Mouse (Mus musculus): ENCODE data around the gene Mrps24. TPM values are rescaled to one million over a fixed set of nuclear protein-coding genes. Genes with fewer than 3 reads are reported as not detected.
A peak's percentile ranks its signal among the peaks of the same experiment; 100 is the strongest.

Mrps24 gene
- polyA plus RNA-seq, 1 experiment from 2014 or later, result 173 TPM

GRCm38 (mm10) chr11:5740965-5741627, 25.6 kb upstream of the Mrps24 start:
- H3K4me2 ChIP-seq (replicated peaks; ENCODE audit: low read depth), result peak overlapping the region; percentile 87
- H3K36me3 ChIP-seq (ENCODE audit: control insufficient read depth, insufficient read depth), result no peaks in the 10 kb centered on the region
- no peak for TF ChIP-seq CTCF (IDR thresholded peaks at IDR 0.05; ENCODE audit: low read depth)
- H3K9ac ChIP-seq (ENCODE audit: low read depth, low read length), result peak overlapping the region; percentile 99
- H3K27ac ChIP-seq (ENCODE audit: low read depth, low read length), result peak overlapping the region; percentile 98
- no peaks in the 10 kb centered on the region for H3K27me3 ChIP-seq (replicated peaks; ENCODE audit: control insufficient read depth, insufficient read depth, low read length)
- ATAC-seq, result peak; percentile 85
- H3K4me1 ChIP-seq (replicated peaks; ENCODE audit: control insufficient read depth, insufficient read depth, low read length), result 0 out of 2 replicates have a peak, but pooled peaks cover 6% of the 10 kb centered on the region
- under 1% methylated on average over 50 of the region's 50 CpGs for WGBS
- no peaks in the 10 kb centered on the region for H3K9me3 ChIP-seq (ENCODE audit: control insufficient read depth)
- H3K4me3 ChIP-seq (ENCODE audit: low read depth, low read length), result peak overlapping the region; percentile 95

GRCm38 (mm10) chr11:5740599-5740964, 25.1 kb upstream of the Mrps24 start:
- no peak for TF ChIP-seq CTCF (IDR thresholded peaks at IDR 0.05; ENCODE audit: low read depth)
- H3K36me3 ChIP-seq (ENCODE audit: control insufficient read depth, insufficient read depth), result no peaks in the 10 kb centered on the region
- peak overlapping the region; percentile 98 for H3K27ac ChIP-seq (ENCODE audit: low read depth, low read length)
- peak overlapping the region; percentile 99 for H3K9ac ChIP-seq (ENCODE audit: low read depth, low read length)
- no peaks in the 10 kb centered on the region for H3K9me3 ChIP-seq (ENCODE audit: control insufficient read depth)
- ATAC-seq, result peak; percentile 28; the same call in 1 of the 2 replicates
- no peaks in the 10 kb centered on the region for H3K27me3 ChIP-seq (replicated peaks; ENCODE audit: control insufficient read depth, insufficient read depth, low read length)
- WGBS, result 3% methylated on average over 21 of the region's 26 CpGs
- H3K4me3 ChIP-seq (ENCODE audit: low read depth, low read length), result peak overlapping the region; percentile 95
- H3K4me1 ChIP-seq (replicated peaks; ENCODE audit: control insufficient read depth, insufficient read depth, low read length), result 0 out of 2 replicates have a peak, but pooled peaks cover 6% of the 10 kb centered on the region
- peak overlapping the region; percentile 87 for H3K4me2 ChIP-seq (replicated peaks; ENCODE audit: low read depth)

- WGBS, result 44% methylated on average over 3 of the region's 3 CpGs
- Histone ChIP-seq H3K27me3 (replicated peaks; ENCODE audit: control insufficient read depth, insufficient read depth, low read length) (no peaks in the 10 kb centered on the region), H3K36me3 (ENCODE audit: control insufficient read depth, insufficient read depth) (no peaks in the 10 kb centered on the region), H3K4me2 (replicated peaks; ENCODE audit: low read depth) (peak overlapping the region; percentile 87), H3K9me3 (ENCODE audit: control insufficient read depth) (no peaks in the 10 kb centered on the region), H3K4me1 (replicated peaks; ENCODE audit: control insufficient read depth, insufficient read depth, low read length) (0 out of 2 replicates have a peak, but pooled peaks cover 6% of the 10 kb centered on the region), H3K9ac (ENCODE audit: low read depth, low read length) (no peak overlapping the region), H3K4me3 (ENCODE audit: low read depth, low read length) (peak overlapping the region; percentile 95; the same call in 1 of the 2 replicates), H3K27ac (ENCODE audit: low read depth, low read length) (peak overlapping the region; percentile 98)
- no peak for TF ChIP-seq CTCF (IDR thresholded peaks at IDR 0.05; ENCODE audit: low read depth)
- peak; percentile 31 for ATAC-seq
Measured at GRCm38 (mm10) chr11:5739846-5740245, 24.4 kb upstream of the Mrps24 start.

GRCm38 (mm10) chr11:5738888-5739632, 23.6 kb upstream of the Mrps24 start:
- ATAC-seq, result no peak
- Histone ChIP-seq H3K4me2 (replicated peaks; ENCODE audit: low read depth) (no peak overlapping the region), H3K9me3 (ENCODE audit: control insufficient read depth) (no peaks in the 10 kb centered on the region), H3K4me3 (ENCODE audit: low read depth, low read length) (no peak overlapping the region), H3K27me3 (replicated peaks; ENCODE audit: control insufficient read depth, insufficient read depth, low read length) (no peaks in the 10 kb centered on the region), H3K4me1 (replicated peaks; ENCODE audit: control insufficient read depth, insufficient read depth, low read length) (peaks cover 10% of the 10 kb centered on the region; the same call in 1 of the 2 replicates), H3K36me3 (ENCODE audit: control insufficient read depth, insufficient read depth) (no peaks in the 10 kb centered on the region), H3K9ac (ENCODE audit: low read depth, low read length) (no peak overlapping the region), H3K27ac (ENCODE audit: low read depth, low read length) (0 out of 2 replicates have a peak overlapping the region, but pooled peaks have one; percentile 98)
- no peak for TF ChIP-seq CTCF (IDR thresholded peaks at IDR 0.05; ENCODE audit: low read depth)
- 72% methylated on average over 5 of the region's 5 CpGs for WGBS

GRCm38 (mm10) chr11:5737137-5737536, 21.7 kb upstream of the Mrps24 start:
- H3K4me2 ChIP-seq (replicated peaks; ENCODE audit: low read depth), result no peak overlapping the region
- 45% methylated on average over 5 of the region's 5 CpGs for WGBS
- peaks cover 10% of the 10 kb centered on the region; the same call in 1 of the 2 replicates for H3K4me1 ChIP-seq (replicated peaks; ENCODE audit: control insufficient read depth, insufficient read depth, low read length)
- no peaks in the 10 kb centered on the region for H3K27me3 ChIP-seq (replicated peaks; ENCODE audit: control insufficient read depth, insufficient read depth, low read length)
- no peaks in the 10 kb centered on the region for H3K9me3 ChIP-seq (ENCODE audit: control insufficient read depth)
- no peak overlapping the region for H3K4me3 ChIP-seq (ENCODE audit: low read depth, low read length)
- peak overlapping the region; percentile 66; the same call in 1 of the 2 replicates for H3K27ac ChIP-seq (ENCODE audit: low read depth, low read length)
- peaks cover 4% of the 10 kb centered on the region; the same call in 1 of the 2 replicates for H3K36me3 ChIP-seq (ENCODE audit: control insufficient read depth, insufficient read depth)
- no peak overlapping the region for H3K9ac ChIP-seq (ENCODE audit: low read depth, low read length)
- ATAC-seq, result peak; percentile 67
- TF ChIP-seq CTCF (IDR thresholded peaks at IDR 0.05; ENCODE audit: low read depth), result no peak

GRCm38 (mm10) chr11:5734323-5734722, 18.8 kb upstream of the Mrps24 start:
- no peaks in the 10 kb centered on the region for H3K9me3 ChIP-seq (ENCODE audit: control insufficient read depth)
- 84% methylated on average over 4 of the region's 4 CpGs for WGBS
- peaks cover 4% of the 10 kb centered on the region; the same call in 1 of the 2 replicates for H3K4me1 ChIP-seq (replicated peaks; ENCODE audit: control insufficient read depth, insufficient read depth, low read length)
- ATAC-seq, result no peak
- H3K9ac ChIP-seq (ENCODE audit: low read depth, low read length), result no peak overlapping the region
- H3K4me2 ChIP-seq (replicated peaks; ENCODE audit: low read depth), result no peak overlapping the region
- H3K4me3 ChIP-seq (ENCODE audit: low read depth, low read length), result no peak overlapping the region
- TF ChIP-seq CTCF (IDR thresholded peaks at IDR 0.05; ENCODE audit: low read depth), result no peak
- no peak overlapping the region for H3K27ac ChIP-seq (ENCODE audit: low read depth, low read length)
- peaks cover 10% of the 10 kb centered on the region; the same call in 1 of the 2 replicates for H3K36me3 ChIP-seq (ENCODE audit: control insufficient read depth, insufficient read depth)
- no peaks in the 10 kb centered on the region for H3K27me3 ChIP-seq (replicated peaks; ENCODE audit: control insufficient read depth, insufficient read depth, low read length)
